Mouse (Mus musculus) stomach, postnatal 0 days (tissue): ENCODE data around the gene Lmntd1. TPM values are rescaled to one million over a fixed set of nuclear protein-coding genes. Genes with fewer than 3 reads are reported as not detected.
A peak's percentile ranks its signal among the peaks of the same experiment; 100 is the strongest.

ENCODE experiments used
- ATAC-seq: fragments of 200-750 bp; cut with Nextera tagmentation; 2 replicates; pipeline ENCODE4 v1.8.0; 2017; ENCODE audit not compliant: low FRiP score, low TSS enrichment
- DNase-seq: peaks from one replicate; pipeline ENCODE4 v3.0.0-alpha.2; 2016; ENCODE audit warnings: low spot score
- H3K27ac ChIP-seq: fragments of 300-500 bp; sonication (generic); replicated peaks from 2 replicates; pipeline ENCODE4 v1.5.1; 2014; ENCODE audit warnings: mild to moderate bottlenecking, control low read depth
- H3K27me3 ChIP-seq: fragments of 300-500 bp; sonication (generic); 2 replicates; pipeline ENCODE4 v1.6.1; 2014; ENCODE audit warnings: low read length; ENCODE audit not compliant: control insufficient read depth, insufficient read depth
- H3K36me3 ChIP-seq: fragments of 300-500 bp; sonication (generic); 2 replicates; pipeline ENCODE4 v1.6.1; 2014; ENCODE audit warnings: low read length, mixed read lengths; ENCODE audit not compliant: control insufficient read depth, insufficient read depth
- H3K4me1 ChIP-seq: fragments of 300-500 bp; sonication (generic); replicated peaks from 2 replicates; pipeline ENCODE4 v1.6.1; 2014; ENCODE audit warnings: antibody characterized with exemption; ENCODE audit not compliant: control insufficient read depth, insufficient read depth
- H3K4me2 ChIP-seq: fragments of 300-500 bp; sonication (generic); replicated peaks from 2 replicates; pipeline ENCODE4 v1.6.1; 2014; ENCODE audit warnings: low read depth, mild to moderate bottlenecking, control low read depth, moderate library complexity
- H3K4me3 ChIP-seq: fragments of 300-500 bp; sonication (generic); 2 replicates; pipeline ENCODE4 v1.5.1; 2014; ENCODE audit warnings: low read depth, low read length, control low read depth
- H3K9ac ChIP-seq: fragments of 300-500 bp; sonication (generic); 2 replicates; pipeline ENCODE4 v1.6.1; 2014; ENCODE audit warnings: mild to moderate bottlenecking, low read length, control low read depth, mixed read lengths
- H3K9me3 ChIP-seq: fragments of 300-500 bp; sonication (generic); 2 replicates; pipeline ENCODE4 v1.6.1; 2016; ENCODE audit warnings: low read length; ENCODE audit not compliant: control insufficient read depth
- CTCF ChIP-seq: IDR thresholded peaks from 2 replicates; pipeline ENCODE4 v1.5.1; 2016; ENCODE audit warnings: antibody characterized with exemption, low read depth, mild to moderate bottlenecking, moderate library complexity
- EP300 ChIP-seq: optimal IDR thresholded peaks from 2 replicates; pipeline ENCODE3; 2016; ENCODE audit warnings: antibody characterized with exemption
- WGBS: fragments of 180-500 bp; shearing (Covaris S2); extraction: QIAGEN DNeasy Blood & Tissue Kit; methylation state at CpG from one replicate; pipeline ENCODE4 v1.1.7; 2014; 5-methylcytosine and 5-hydroxymethylcytosine counted together
- polyA plus RNA-seq: library from polyadenylated mRNA; unstranded; fragments of >200 nt; fragmentation: Nextera tagmentation; extraction: Ambion mirVana; gene quantifications from 2 replicates; pipeline ENCODE4 v1.2.1, GENCODE M21; 2015

Lmntd1 gene
- polyA plus RNA-seq, 1 experiment from 2014 or later, result 0.16 TPM

DNA sequence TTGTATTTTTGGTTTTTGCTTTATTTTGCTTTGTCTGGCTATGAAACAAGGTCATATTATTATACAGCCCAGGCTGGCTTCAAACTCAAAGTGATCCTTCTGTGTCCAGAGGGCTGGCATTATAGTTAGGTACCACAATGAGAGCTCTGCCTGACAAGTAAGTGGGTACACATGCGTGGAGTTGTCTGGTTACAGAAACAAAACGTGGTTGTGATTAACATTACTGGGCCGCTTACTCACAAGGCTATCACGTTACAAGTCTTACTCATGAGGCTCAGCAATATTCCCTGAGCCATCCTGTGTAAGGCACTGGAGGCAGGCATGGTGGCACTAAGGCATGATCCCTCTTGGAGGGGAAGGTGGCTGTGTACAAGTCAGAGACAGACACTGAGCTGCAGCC is 49.4 kb downstream of the Lmntd1 start:
- no peak for DNase-seq
- TF ChIP-seq CTCF (no peak), EP300 (no peak)
- Histone ChIP-seq H3K4me2 (no peak overlapping the region), H3K4me3 (no peak overlapping the region), H3K9me3 (no peaks in the 10 kb centered on the region), H3K27ac (no peak overlapping the region), H3K36me3 (no peaks in the 10 kb centered on the region), H3K27me3 (no peaks in the 10 kb centered on the region), H3K9ac (no peak overlapping the region), H3K4me1 (no peaks in the 10 kb centered on the region)
- no peak for ATAC-seq
- WGBS, result 54% methylated on average over 4 of the region's 4 CpGs

GRCm38 (mm10) chr6:145557059-145557992 is 56.8 kb downstream of the Lmntd1 start:
- Histone ChIP-seq H3K4me3 (no peak overlapping the region), H3K4me2 (no peak overlapping the region), H3K36me3 (no peaks in the 10 kb centered on the region), H3K27me3 (no peaks in the 10 kb centered on the region), H3K4me1 (no peaks in the 10 kb centered on the region), H3K9ac (no peak overlapping the region), H3K27ac (no peak overlapping the region), H3K9me3 (no peaks in the 10 kb centered on the region)
- DNase-seq (no peak), ATAC-seq (no peak)
- no peak for TF ChIP-seq CTCF
- TF ChIP-seq EP300, result no peak
- WGBS, result 60% methylated on average over 15 of the region's 15 CpGs

- Histone ChIP-seq H3K27ac (no peak overlapping the region), H3K4me3 (no peak overlapping the region), H3K9me3 (no peaks in the 10 kb centered on the region), H3K4me2 (no peak overlapping the region), H3K4me1 (no peaks in the 10 kb centered on the region), H3K36me3 (no peaks in the 10 kb centered on the region), H3K27me3 (no peaks in the 10 kb centered on the region), H3K9ac (no peak overlapping the region)
- no peak for DNase-seq
- no peak for ATAC-seq
- 63% methylated on average over 7 of the region's 7 CpGs for WGBS
- TF ChIP-seq EP300, result no peak
- no peak for TF ChIP-seq CTCF
Observed at GRCm38 (mm10) chr6:145553226-145553625, 60.9 kb downstream of the Lmntd1 start.

GRCm38 (mm10) chr6:145552817-145553216 is 61.3 kb downstream of the Lmntd1 start:
- Histone ChIP-seq H3K36me3 (no peaks in the 10 kb centered on the region), H3K9ac (no peak overlapping the region), H3K4me1 (no peaks in the 10 kb centered on the region), H3K9me3 (no peaks in the 10 kb centered on the region), H3K27ac (no peak overlapping the region), H3K27me3 (no peaks in the 10 kb centered on the region), H3K4me3 (no peak overlapping the region), H3K4me2 (no peak overlapping the region)
- DNase-seq (no peak), ATAC-seq (no peak)
- TF ChIP-seq CTCF, result no peak
- TF ChIP-seq EP300, result no peak
- whole genome bisulfite sequencing, result 87% methylated on average over 3 of the region's 3 CpGs

DNA sequence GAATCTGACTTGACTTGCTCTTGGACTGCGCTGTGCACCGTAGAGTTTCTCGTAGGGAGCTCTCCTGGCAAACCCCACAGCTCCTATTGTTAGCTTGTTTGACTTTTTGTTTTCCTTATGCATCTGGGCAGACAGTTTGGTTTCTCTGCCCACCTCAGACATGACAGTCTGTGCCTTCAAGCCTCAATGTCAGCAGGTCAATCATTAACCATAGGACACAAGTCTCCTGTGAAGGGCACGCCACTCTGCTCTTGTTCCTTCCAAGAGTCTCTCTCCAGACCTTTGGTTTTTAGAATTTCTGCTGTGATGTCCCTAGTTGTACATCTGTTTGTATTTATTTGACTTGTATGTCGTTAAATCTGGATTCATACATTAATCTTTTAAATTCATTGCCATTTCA is 63.1 kb downstream of the Lmntd1 start:
- H3K27me3 ChIP-seq, result no peaks in the 10 kb centered on the region
- no peaks in the 10 kb centered on the region for H3K36me3 ChIP-seq
- no peak overlapping the region for H3K9ac ChIP-seq
- H3K4me1 ChIP-seq, result no peaks in the 10 kb centered on the region
- ATAC-seq, result no peak
- 76% methylated on average over 5 of the region's 5 CpGs for WGBS
- TF ChIP-seq CTCF, result no peak
- no peak for TF ChIP-seq EP300
- H3K9me3 ChIP-seq, result no peaks in the 10 kb centered on the region
- H3K4me2 ChIP-seq, result no peak overlapping the region
- no peak for DNase-seq
- no peak overlapping the region for H3K27ac ChIP-seq
- H3K4me3 ChIP-seq, result no peak overlapping the region

- H3K4me1 ChIP-seq, result no peaks in the 10 kb centered on the region
- ATAC-seq (peak; percentile 59; the same call in 1 of the 2 replicates), DNase-seq (peak; percentile 28)
- WGBS, result 47% methylated on average over 13 of the region's 13 CpGs
- H3K9me3 ChIP-seq, result no peaks in the 10 kb centered on the region
- H3K9ac ChIP-seq, result no peak overlapping the region
- TF ChIP-seq EP300, result no peak
- TF ChIP-seq CTCF, result no peak
- H3K4me2 ChIP-seq, result no peak overlapping the region
- no peaks in the 10 kb centered on the region for H3K36me3 ChIP-seq
- H3K27ac ChIP-seq, result no peak overlapping the region; the same call in 1 of the 2 replicates
- H3K27me3 ChIP-seq, result no peaks in the 10 kb centered on the region
- H3K4me3 ChIP-seq, result no peak overlapping the region
Observed at GRCm38 (mm10) chr6:145545927-145546641, 68.0 kb downstream of the Lmntd1 start.
